Mouse (Mus musculus) midbrain, postnatal 0 days (tissue): ENCODE measurements around the gene Gm10985. TPM values are rescaled to one million over a fixed set of nuclear protein-coding genes. Genes with fewer than 3 reads are reported as not detected.
A peak's percentile ranks its signal among the peaks of the same experiment; 100 is the strongest.

Experiments
- ATAC-seq: fragments of 200-750 bp; cut with Nextera tagmentation; 2 replicates; pipeline ENCODE4 v1.8.0; 2017; ENCODE audit warnings: moderate number of reproducible peaks, mild to moderate bottlenecking, moderate TSS enrichment, moderate library complexity; ENCODE audit not compliant: low FRiP score
- DNase-seq: peaks from one replicate; pipeline ENCODE4 v3.0.0-alpha.2; 2015; ENCODE audit warnings: low spot score
- H3K27ac ChIP-seq: fragments of 300-500 bp; sonication (generic); 2 replicates; pipeline ENCODE4 v1.5.1; 2014; ENCODE audit warnings: low read depth, mild to moderate bottlenecking, low read length, mixed read lengths
- H3K27me3 ChIP-seq: fragments of 300-500 bp; sonication (generic); 2 replicates; pipeline ENCODE4 v1.6.1; 2014; ENCODE audit warnings: low read length, control low read depth, mixed read lengths; ENCODE audit not compliant: insufficient read depth
- H3K36me3 ChIP-seq: fragments of 300-500 bp; sonication (generic); 2 replicates; pipeline ENCODE4 v1.6.1; 2014; ENCODE audit warnings: low read length, control low read depth, mixed read lengths; ENCODE audit not compliant: insufficient read depth
- H3K4me1 ChIP-seq: fragments of 300-500 bp; sonication (generic); 2 replicates; pipeline ENCODE4 v1.6.1; 2014; ENCODE audit warnings: mild to moderate bottlenecking, control low read depth, antibody characterized with exemption, low read length, mixed read lengths; ENCODE audit not compliant: insufficient read depth
- H3K4me2 ChIP-seq: fragments of 300-500 bp; sonication (generic); 2 replicates; pipeline ENCODE4 v1.6.1; 2014; ENCODE audit warnings: low read depth, mild to moderate bottlenecking, low read length, mixed read lengths; ENCODE audit not compliant: poor library complexity, severe bottlenecking
- H3K4me3 ChIP-seq: fragments of 300-500 bp; sonication (generic); 2 replicates; pipeline ENCODE4 v1.5.1; 2014; ENCODE audit warnings: low read depth, mild to moderate bottlenecking, low read length, moderate library complexity
- H3K9ac ChIP-seq: fragments of 300-500 bp; sonication (generic); replicated peaks from 2 replicates; pipeline ENCODE4 v1.6.1; 2014; ENCODE audit warnings: mild to moderate bottlenecking, low read length, moderate library complexity, mixed read lengths; ENCODE audit not compliant: poor library complexity, severe bottlenecking
- H3K9me3 ChIP-seq: fragments of 300-500 bp; sonication (generic); 2 replicates; pipeline ENCODE4 v1.6.1; 2016; ENCODE audit warnings: low read length, control low read depth
- CTCF ChIP-seq: IDR thresholded peaks from 2 replicates; pipeline ENCODE4 v1.5.1; 2016; ENCODE audit warnings: antibody characterized with exemption, mild to moderate bottlenecking
- WGBS: fragments of 180-500 bp; shearing (Covaris S2); extraction: QIAGEN DNeasy Blood & Tissue Kit; methylation state at CpG from one replicate; pipeline ENCODE4 v1.1.7; 2014; 5-methylcytosine and 5-hydroxymethylcytosine counted together
- polyA plus RNA-seq: library from polyadenylated mRNA; unstranded; fragments of >200 nt; fragmentation: Nextera tagmentation; extraction: Ambion mirVana; gene quantifications from 2 replicates; pipeline ENCODE4 v1.2.1, GENCODE M21; 2015
- total RNA-seq: library from RNA; depleted of rRNA; stranded (reverse); fragments of >200 nt; gene quantifications from 2 replicates; pipeline ENCODE4 v1.2.3, GENCODE M21; 2014

The Gm10985 gene
- total and polyA plus RNA-seq, 2 experiments from 2014 or later: not detected

DNA sequence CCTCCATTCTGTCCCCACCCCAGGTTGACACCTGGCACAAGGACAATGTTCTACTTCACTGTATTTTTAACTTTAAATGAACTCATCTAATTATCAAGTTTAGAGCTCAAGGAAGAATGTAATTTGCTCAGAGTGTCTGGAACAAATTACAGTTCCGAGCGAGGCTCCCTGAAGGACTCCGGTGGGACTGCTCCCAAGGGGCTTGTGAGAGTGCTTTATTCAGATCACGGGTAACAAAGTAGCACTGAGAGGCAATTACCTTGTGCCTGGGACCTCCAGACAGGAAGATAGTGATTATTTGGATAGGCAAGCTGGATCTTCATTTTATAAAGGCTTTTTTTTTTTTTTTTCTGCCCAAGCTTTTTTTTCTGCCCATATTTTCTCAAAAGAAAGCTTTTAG, 2.8 kb downstream of the Gm10985 start:
- no peak for TF ChIP-seq CTCF
- WGBS: 74% methylated on average over 4 of the region's 4 CpGs
- Histone ChIP-seq H3K4me3 (no peak overlapping the region), H3K27me3 (no peaks in the 10 kb centered on the region), H3K4me2 (no peak overlapping the region), H3K9ac (no peak overlapping the region), H3K9me3 (no peaks in the 10 kb centered on the region), H3K36me3 (no peaks in the 10 kb centered on the region), H3K4me1 (no peaks in the 10 kb centered on the region), H3K27ac (no peak overlapping the region)
- ATAC-seq (no peak), DNase-seq (peak; percentile 57)

- no peaks in the 10 kb centered on the region for H3K27me3 ChIP-seq
- no peak overlapping the region for H3K27ac ChIP-seq
- H3K36me3 ChIP-seq: no peaks in the 10 kb centered on the region
- H3K9me3 ChIP-seq: no peaks in the 10 kb centered on the region
- ATAC-seq (no peak), DNase-seq (no peak)
- no peak overlapping the region for H3K4me2 ChIP-seq
- no peak overlapping the region for H3K4me3 ChIP-seq
- TF ChIP-seq CTCF: no peak
- no peaks in the 10 kb centered on the region for H3K4me1 ChIP-seq
- H3K9ac ChIP-seq: no peak overlapping the region
- 84% methylated on average over 11 of the region's 11 CpGs for WGBS
These were observed 3.4 kb downstream of the Gm10985 start for GRCm38 (mm10) chr3:53848262-53848661.

DNA sequence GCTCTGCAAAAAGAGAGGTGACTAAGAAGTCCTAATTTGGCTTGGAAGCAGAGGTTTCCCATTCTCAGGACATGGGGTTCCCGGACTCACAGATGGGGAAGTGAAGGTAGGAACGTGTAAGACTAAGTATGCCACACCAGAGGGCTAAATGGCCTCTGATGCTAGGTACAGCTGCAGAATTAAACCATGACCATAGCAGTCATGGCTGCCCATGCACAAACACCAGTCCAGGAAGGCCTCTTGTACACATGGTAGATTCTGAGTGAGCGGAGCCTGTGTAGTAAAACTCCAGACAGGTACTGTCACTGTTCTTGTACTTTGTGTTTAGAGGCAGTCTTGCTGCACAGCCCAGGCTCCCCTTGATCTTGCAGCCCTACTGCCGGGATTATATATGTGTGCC, 9.4 kb downstream of the Gm10985 start:
- ATAC-seq (no peak), DNase-seq (no peak)
- Histone ChIP-seq H3K4me2 (no peak overlapping the region), H3K27me3 (no peaks in the 10 kb centered on the region), H3K36me3 (peaks cover 12% of the 10 kb centered on the region; the same call in 1 of the 2 replicates), H3K4me1 (no peaks in the 10 kb centered on the region), H3K9me3 (no peaks in the 10 kb centered on the region), H3K9ac (no peak overlapping the region), H3K4me3 (no peak overlapping the region), H3K27ac (no peak overlapping the region)
- WGBS: 88% methylated on average over 4 of the region's 4 CpGs
- TF ChIP-seq CTCF: no peak

DNA sequence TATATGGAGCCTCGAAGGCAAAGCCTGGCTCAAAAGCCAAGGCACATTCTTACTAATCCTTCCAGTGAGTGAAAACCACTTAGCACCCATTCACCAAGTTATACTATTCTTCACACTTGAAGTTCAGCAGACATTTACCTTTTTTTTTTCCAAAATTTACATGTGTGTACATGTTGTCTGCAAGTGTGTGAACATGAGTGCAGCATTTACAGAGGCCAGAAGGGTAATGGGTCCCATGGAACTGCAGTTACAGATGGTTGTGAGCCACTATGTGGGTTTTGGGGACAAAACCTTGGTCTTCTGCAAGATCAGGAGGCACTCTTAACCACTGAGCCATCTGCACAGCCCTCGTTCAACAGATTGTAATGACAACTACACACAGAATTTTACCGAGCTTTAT, 9.9 kb downstream of the Gm10985 start:
- WGBS: 91% methylated on average over 3 of the region's 3 CpGs
- Histone ChIP-seq H3K4me2 (no peak overlapping the region), H3K36me3 (peaks cover 18% of the 10 kb centered on the region; the same call in 1 of the 2 replicates), H3K4me1 (no peaks in the 10 kb centered on the region), H3K27ac (no peak overlapping the region), H3K9me3 (no peaks in the 10 kb centered on the region), H3K9ac (no peak overlapping the region), H3K27me3 (no peaks in the 10 kb centered on the region), H3K4me3 (no peak overlapping the region)
- no peak for TF ChIP-seq CTCF
- ATAC-seq (no peak), DNase-seq (no peak)

- Histone ChIP-seq H3K9ac (peak within 1 kb of the TSS; percentile 74), H3K4me3 (peak within 1 kb of the TSS; percentile 72), H3K4me2 (peak within 1 kb of the TSS; percentile 90), H3K4me1 (no peaks in the 10 kb centered on the region), H3K27ac (0 out of 2 replicates have a peak within 1 kb of the TSS, but pooled peaks have one; percentile 43), H3K9me3 (no peaks in the 10 kb centered on the region), H3K27me3 (no peaks in the 10 kb centered on the region), H3K36me3 (peaks cover 20% of the 10 kb centered on the region; the same call in 1 of the 2 replicates)
- under 1% methylated on average over 58 of the region's 58 CpGs for WGBS
- peak; percentile 98 for DNase-seq
- no peak for TF ChIP-seq CTCF
- peak; percentile 99 for ATAC-seq
These were observed 18.7 kb downstream of the Gm10985 start, which contains the start of gene Ufm1 for GRCm38 (mm10) chr3:53863383-53864220. Gene Ufm1, minus strand, starts transcription at chr3:53863830.

- 84% methylated on average over 4 of the region's 4 CpGs for WGBS
- Histone ChIP-seq H3K36me3 (no peaks in the 10 kb centered on the region), H3K27me3 (no peaks in the 10 kb centered on the region), H3K9me3 (no peaks in the 10 kb centered on the region), H3K4me2 (no peak overlapping the region), H3K4me3 (no peak overlapping the region), H3K4me1 (no peaks in the 10 kb centered on the region), H3K27ac (no peak overlapping the region), H3K9ac (no peak overlapping the region)
- ATAC-seq (no peak), DNase-seq (no peak)
- TF ChIP-seq CTCF: no peak
These were observed 23.3 kb downstream of the Gm10985 start for GRCm38 (mm10) chr3:53868212-53868611.
